Mouse (Mus musculus) lung, postnatal 36 days (tissue): ENCODE data around the gene Cmtm5.

Source experiments
- DNase-seq: peaks from one replicate; pipeline ENCODE4 v3.0.0; 2022; ENCODE audit warnings: mixed read lengths

Cmtm5 gene

DNA sequence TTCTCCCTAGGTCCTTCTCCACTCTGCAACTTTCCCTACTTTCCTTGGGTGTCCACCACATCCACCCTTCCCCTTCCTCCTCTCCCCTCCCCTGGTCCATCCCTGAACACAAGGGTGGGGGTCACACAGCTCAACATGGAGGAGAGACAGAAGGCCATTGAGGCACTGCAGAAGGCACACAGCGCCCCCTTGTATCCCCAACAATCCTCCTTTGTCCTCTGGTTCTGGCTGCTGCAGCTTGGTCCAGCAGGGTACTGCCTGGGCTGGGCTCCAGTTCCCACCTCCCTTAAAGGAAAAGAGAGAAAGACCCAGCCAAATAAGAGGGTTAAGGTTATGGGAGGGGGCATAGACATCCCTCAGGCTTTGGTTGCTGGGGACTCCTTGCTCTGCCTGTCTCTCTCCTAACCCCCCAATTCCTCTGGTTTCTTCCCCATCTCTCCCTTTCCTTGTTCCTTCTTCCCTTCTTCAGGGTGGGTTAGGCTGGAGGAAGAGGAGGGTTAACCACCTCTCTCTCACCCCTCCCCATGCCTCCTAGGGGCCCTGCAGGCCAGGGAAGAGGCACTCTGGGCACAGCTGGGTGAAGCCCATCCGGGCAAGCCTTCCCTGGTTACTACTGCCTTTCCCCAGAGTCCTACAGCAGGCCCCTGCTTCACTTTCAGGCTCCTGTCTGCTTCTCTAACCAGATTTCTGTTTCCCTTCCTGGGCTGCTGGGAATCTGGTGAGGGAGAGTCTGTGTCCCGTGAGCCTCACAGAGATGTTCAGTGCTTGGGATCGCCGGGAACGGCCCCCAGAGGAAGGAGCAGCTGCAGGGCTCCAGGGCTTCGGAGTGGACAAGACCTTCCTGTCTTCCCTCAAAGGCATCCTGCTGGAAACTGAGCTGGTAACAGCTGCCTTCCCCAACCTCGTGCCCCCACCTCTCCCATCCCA lies at the start of gene Cmtm5:
Gene Cmtm5 (plus strand): TSS at position 358 of the 927 bp plus-strand sequence.
- no peak for DNase-seq

DNA sequence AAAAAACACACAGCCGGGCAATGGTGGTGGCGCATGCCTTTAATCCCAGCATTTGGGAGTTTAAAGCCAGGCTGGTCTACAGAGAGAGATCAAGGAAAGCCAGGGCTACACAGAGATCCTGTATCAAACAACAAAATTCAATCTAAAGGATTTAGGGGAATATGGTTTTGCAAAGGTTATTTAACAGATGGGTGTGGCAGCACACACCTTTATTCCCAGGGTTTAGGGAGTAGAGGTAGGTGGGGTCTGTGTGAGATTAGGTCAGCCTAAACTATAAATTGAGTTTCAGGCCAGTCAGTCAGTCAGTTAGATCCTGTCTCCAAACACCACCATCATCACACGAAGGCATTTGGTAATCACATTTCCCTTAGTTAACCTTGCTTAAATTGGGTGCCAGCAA lies 43.9 kb upstream of the Cmtm5 start, which contains the start of gene Pabpn1:
Gene Pabpn1 (plus strand): TSS at position 301 of the 400 bp plus-strand sequence.
- no peak for DNase-seq

- DNase-seq: peak; percentile 99
These were observed 42.3 kb upstream of the Cmtm5 start for GRCm38 (mm10) chr14:54893651-54894181.

DNA sequence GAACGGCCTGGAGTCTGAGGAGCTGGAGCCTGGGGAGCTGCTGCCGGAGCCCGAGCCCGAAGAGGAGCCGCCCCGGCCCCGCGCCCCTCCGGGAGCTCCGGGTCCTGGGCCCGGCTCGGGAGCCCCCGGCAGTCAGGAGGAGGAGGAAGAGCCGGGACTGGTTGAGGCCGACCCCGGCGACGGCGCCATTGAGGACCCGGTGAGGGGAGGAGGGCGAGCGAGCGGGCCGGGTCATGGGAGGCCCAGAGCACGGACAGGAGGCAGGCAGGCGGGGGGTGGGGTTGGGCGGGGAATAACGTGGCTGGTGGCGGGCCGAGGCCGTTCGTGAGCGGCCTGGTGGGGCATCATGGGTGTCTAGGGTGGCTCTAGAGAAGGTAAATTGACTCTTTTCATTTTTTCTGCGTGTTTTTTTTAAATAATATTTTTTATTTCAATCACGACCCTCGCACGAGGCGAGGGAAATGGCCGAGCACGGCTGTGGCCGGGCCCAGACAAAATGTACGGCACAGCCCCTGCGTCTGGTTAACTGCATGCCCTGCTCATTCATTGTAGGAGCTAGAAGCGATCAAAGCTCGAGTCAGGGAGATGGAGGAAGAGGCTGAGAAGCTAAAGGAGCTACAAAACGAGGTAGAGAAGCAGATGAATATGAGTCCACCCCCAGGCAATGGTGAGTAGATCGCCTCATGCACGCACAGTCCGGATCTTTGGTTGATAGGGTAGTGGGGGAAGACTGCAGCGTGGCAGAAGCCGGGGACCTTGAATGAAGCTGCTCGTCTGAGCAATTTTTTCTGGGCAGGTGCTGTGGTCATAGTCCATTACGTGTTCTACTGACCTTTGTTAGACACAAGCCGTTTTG lies 41.5 kb upstream of the Cmtm5 start:
- peak; percentile 50 for DNase-seq

GRCm38 (mm10) chr14:54897445-54897844 lies 38.6 kb upstream of the Cmtm5 start:
- no peak for DNase-seq

- peak; percentile 93 for DNase-seq
These were observed 35.7 kb upstream of the Cmtm5 start for GRCm38 (mm10) chr14:54900383-54900782.

DNA sequence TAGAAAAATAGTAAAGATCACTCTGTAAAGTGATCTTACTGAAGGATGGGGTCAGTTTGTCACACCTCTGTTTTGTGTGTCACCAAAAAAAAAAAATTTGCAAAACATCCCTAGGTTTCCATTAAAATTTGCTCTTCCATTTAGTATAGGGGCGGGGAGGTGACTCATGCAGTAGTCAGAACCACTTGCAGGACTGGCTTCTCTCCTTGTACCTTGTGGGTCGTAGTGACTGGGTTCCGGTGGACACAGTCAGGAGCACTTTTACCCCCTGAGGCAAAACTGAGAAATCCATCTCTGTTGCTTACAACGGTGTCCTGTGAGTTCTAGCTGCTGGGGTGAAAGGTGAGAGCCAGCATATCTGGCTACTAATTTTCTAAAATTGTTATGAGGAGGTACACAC lies 32.4 kb upstream of the Cmtm5 start:
- DNase-seq: no peak

GRCm38 (mm10) chr14:54908682-54909081 lies 27.4 kb upstream of the Cmtm5 start:
- DNase-seq: peak; percentile 36

DNA sequence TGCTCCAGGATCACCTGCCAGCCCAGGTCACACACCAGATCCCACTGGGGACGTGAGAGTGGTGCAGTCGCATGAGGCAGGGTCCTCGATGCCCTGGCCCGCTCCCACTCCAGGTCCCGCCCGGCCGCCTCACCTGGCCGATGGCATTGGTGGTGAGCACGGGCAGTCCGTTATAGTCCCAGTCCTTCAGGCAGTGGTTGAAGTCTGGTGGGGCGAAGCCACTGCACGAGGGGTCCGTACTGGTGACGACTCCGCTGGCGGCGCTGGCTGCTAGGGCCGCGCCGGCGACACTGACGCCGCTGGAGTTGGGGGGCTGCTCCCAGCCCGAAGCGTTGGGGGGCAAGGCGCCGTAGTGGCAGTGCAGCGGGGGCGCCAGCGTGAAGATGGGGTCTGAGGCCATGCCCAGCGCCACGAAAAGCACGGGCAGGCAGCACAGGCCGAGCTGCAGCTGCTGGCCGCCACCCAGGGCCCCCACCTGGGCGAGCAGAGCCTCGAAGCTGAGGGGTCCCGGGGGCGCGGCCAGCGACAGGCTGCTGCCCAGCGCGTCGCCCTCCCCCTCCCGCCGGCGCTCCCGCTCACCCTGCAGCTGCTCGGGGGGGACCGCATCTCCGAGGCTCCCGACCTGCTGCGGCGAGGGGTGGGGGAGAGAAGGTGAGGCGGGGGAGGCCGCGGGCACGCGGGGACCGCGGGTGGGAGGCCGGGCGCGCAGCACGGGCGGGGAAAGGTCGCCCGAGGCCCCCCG lies 23.8 kb upstream of the Cmtm5 start:
- DNase-seq: no peak

GRCm38 (mm10) chr14:54912886-54913285 lies 23.2 kb upstream of the Cmtm5 start, which contains the start of gene Slc22a17:
Gene Slc22a17 (minus strand): TSS chr14:54913132.
- peak; percentile 81 for DNase-seq

- DNase-seq: no peak
These were observed 22.7 kb upstream of the Cmtm5 start for GRCm38 (mm10) chr14:54913343-54913742.

DNA sequence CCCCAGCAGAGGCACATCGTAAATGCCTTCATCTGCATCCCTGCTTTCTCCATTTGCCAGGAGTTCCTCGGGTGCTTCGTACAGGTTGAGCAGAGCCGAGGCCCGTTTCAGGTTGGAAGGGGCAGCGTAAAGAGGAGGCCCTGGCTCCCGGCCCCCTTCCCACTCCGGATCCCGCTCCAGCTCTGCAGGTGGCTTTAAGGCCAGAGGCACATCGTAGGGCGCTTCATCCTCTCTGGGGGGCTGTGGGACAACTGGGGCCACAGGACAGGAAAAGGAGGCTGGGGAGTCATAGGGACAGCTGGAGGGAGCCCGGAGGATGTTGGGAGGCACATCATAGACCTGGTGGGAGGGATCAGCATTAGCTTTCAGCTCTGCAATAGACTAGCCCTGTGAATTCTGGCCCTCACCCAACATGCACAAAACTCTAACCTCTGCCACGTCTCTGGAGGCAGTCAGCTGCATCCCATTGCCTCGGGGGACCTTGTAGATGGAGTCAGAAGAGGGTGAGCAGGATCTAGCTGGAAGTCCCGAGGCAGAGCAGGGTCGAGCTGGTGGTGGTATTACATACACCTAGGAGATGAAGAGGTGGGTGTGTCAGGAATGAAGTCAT lies 15.9 kb upstream of the Cmtm5 start:
- no peak for DNase-seq

DNA sequence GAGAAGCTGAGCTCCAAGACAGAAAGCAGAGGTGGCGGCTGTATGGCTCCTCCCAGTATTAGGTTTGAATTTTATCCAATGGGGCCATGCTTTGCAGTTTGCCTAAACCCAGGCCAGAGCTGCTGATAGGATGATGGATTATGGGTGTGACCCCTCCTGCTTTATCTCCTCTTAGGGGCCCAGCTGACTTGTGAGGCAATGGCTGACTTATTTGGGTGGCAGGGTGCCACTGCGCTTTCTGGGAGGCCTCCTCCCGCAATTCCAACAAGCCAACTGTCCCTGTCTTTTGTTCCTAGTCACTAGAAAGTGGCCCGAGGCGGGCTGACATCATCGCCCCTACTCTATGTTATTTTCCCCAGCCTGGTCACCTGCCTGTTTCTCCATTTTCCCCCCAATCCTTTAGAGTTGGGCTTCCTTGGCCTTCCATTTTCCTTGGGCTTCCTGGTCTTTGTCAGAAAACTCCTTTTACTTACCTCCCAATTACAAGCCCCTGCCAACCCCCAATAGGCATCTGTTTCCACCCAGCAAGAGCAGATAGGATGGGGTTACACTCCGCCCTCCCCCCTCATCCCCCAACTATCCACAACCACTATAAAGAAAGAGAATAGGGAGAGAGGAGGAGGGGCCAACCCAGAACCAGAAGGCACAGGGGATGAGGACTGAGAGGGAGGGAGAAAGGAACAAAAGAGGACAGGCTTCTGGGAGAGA lies 11.3 kb upstream of the Cmtm5 start:
- peak; percentile 55 for DNase-seq

DNA sequence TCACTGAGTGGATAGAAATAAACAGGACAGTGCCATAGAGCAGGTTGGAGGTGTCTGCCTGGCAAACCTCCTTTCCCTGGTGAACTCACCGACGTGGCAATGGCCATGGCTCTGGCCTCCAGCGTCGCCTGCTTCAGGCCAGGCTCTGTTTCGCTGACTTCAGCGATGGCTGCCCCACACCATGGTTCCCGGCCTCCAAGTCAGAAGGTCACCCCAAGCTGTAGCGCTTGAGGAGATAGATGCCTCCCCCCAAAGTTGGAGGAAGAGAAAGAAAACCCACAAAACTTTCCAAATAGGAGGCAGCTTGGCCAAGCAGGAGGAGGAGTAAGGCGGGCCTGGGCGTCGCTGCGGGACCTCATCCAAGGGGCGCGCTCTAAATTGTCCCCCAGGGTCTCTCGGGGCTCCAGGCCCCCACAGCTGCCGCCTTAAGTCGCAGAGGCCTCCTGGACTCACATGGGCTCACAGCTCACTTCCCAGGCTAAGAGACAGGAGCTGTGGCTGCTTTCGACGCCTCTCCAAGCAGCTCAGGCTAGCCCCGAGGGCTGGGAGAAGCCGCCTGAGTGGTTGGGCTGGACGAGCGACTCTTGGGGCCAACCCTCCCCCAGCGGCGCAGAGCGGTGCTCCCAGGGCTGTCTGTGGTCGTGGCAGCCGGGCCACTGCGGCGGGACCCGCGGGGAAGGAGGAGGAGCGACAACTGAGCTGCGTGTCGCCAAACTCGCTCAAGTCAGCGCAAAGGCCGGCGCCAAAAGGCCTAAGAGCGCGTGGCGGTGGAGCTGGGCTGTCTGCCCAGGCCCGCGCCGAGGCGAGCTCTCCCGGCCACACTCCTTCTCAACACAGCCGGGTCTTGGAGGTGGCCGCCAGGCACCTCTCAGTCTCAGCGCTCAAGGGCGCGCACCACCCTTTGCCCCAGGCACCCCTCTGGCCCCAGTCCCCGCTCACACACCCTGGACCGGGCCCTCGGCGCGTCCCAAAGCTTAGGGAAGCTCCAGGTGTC lies 10.4 kb upstream of the Cmtm5 start, which contains the start of gene Efs:
Gene Efs (minus strand): TSS at position 778 of the 994 bp plus-strand sequence.
- peak; percentile 22 for DNase-seq

DNA sequence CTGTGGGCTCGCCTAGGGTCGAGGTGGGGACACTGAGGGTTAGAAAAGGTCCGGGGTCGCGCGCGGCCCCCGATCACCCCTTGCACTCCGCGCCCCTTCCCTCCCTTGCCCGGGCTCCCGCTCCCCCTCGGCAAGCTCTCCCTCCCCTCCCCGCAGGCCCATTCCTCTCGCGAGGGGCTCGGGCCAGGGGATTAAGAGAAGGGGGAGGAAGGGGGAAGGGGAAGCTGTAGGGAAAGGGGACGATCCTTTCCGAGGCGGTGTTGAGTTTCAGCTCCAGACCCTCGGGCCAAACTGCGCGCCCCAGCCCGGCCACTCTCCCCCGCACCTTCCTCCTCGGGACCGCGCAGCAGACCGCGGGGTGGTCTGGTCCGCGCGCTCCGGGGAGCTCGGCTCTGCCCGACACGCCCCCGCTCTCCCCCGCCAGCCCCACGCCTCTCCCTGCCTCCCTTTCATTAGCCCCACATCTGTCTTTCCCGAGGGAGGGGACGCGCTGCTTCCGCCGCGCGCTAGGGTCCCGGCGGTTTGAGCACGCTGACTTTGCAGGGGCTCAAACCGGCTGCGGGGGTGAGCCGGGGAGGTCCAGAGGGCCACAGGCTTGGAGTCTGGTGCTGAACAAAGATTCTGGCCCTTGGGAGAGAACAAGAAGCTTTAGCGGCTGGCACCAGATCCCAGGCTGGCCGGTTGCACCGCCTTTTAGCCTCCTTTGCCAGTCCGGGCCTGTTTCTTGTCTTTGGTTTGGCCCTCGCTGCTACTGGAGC lies 9.5 kb upstream of the Cmtm5 start:
- peak; percentile 28 for DNase-seq

DNA sequence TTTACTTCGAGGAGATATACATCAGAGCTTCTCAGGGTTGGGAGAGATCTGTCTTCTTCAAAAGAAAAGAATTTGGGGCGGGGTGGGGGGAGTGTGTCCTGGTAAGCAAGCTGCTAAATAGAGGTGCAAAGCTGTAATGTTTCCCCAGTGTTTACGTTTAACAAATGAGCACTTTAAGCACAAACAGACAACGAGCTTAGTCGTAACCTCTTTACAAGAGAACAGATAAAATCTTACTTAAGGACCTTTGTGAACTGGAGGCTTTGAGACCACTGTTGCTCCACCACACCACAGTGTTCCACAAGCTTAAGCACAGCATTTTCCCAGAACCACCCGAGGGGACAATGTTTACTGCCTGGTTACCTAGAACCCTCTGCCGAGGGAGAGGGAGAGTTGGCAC lies 8.8 kb upstream of the Cmtm5 start:
- no peak for DNase-seq

GRCm38 (mm10) chr14:54929801-54930200 lies 6.3 kb upstream of the Cmtm5 start:
- DNase-seq: no peak

- peak; percentile 47 for DNase-seq
These were observed 5.6 kb upstream of the Cmtm5 start for GRCm38 (mm10) chr14:54930431-54930830.

- no peak for DNase-seq
These were observed 3.4 kb upstream of the Cmtm5 start, which contains the start of gene Il25 for GRCm38 (mm10) chr14:54932645-54933150. Gene Il25 (plus strand): TSS chr14:54932695.
